In the genomic region with DNA sequence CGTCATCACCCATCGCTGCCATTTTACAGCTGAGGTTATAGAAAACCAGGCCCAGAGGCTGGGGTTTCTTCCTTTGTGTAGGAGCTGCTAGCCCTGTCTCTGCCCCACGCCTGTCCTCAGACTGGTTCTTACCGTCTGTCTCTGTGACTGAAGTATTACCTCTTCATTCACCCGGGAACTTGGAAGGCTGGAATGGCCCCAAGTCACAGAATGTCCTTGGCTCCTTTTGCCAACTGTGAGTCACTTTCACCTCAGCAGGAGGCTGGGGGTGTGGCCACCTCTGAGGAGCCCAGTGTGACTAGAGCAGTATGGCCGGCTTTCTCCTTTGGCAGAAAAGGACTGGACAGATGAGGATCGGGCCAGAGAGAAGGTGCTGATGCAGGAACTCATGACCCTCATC, we compare ENCODE assay signal across 10 mouse cellular contexts. TPM values are rescaled to one million over a fixed set of nuclear protein-coding genes. Genes with fewer than 3 reads are reported as not detected.
A peak's percentile ranks its signal among the peaks of the same experiment; 100 is the strongest.
DNase-seq lines count a peak whose midpoint lies in the region; ATAC-seq lines count a peak whose summit lies in the region.
"Had no signal": no experiment of that assay in that cellular context is flagged by ENCODE, and none has a peak within 500 bp of the region (broad histone marks: within the 10 kb centered on the region; RNA-seq: fewer than 3 reads in every experiment).

No protein-coding gene starts in this region.

- H3K4me2 ChIP-seq in hindbrain, embryonic 13.5 days = no peak overlapping the region
- no peak overlapping the region for H3K4me2 ChIP-seq in hindbrain, embryonic 14.5 days (replicated peaks)
- H3K4me2 ChIP-seq in midbrain, embryonic 15.5 days = no peak overlapping the region
- no peak overlapping the region for H3K4me2 ChIP-seq in forebrain, embryonic 12.5 days
- H3K4me2 ChIP-seq: limb, embryonic 12.5 days had no signal

- H3K4me3 ChIP-seq in hindbrain, embryonic 13.5 days = no peak overlapping the region
- no peak overlapping the region for H3K4me3 ChIP-seq in hindbrain, embryonic 14.5 days (replicated peaks; ENCODE audit: low read length)
- no peak overlapping the region for H3K4me3 ChIP-seq in midbrain, embryonic 15.5 days
- no peak overlapping the region for H3K4me3 ChIP-seq in forebrain, embryonic 12.5 days (replicated peaks)
- H3K4me3 ChIP-seq: limb, embryonic 12.5 days had no signal

- no peaks in the 10 kb centered on the region for H3K9me3 ChIP-seq in hindbrain, embryonic 13.5 days
- H3K9me3 ChIP-seq in hindbrain, embryonic 14.5 days (ENCODE audit: control insufficient read depth, low read length) = 0 out of 2 replicates have a peak, but pooled peaks cover 5% of the 10 kb centered on the region
- no peaks in the 10 kb centered on the region for H3K9me3 ChIP-seq in midbrain, embryonic 15.5 days
- no peaks in the 10 kb centered on the region for H3K9me3 ChIP-seq in forebrain, embryonic 12.5 days

- WGBS in hindbrain, embryonic 13.5 days = 73% methylated on average over 7 of the region's 7 CpGs
- WGBS in hindbrain, embryonic 14.5 days = 69% methylated on average over 7 of the region's 7 CpGs
- 75% methylated on average over 7 of the region's 7 CpGs for WGBS in midbrain, embryonic 15.5 days
- WGBS in forebrain, embryonic 12.5 days = 73% methylated on average over 7 of the region's 7 CpGs

- DNase-seq in hindbrain, embryonic 14.5 days (ENCODE audit: low spot score) = no peak
- DNase-seq in cerebellum, adult 11-12 months = peak; percentile 88
- DNase-seq in heart, postnatal 14 days = peak; percentile 72 to 76
- peak; percentile 66 for DNase-seq in ovary, postnatal 36 days (ENCODE audit: low spot score)
- DNase-seq in layer of hippocampus, adult 8-10 months (ENCODE audit: low spot score in 2 of 2) = no peak

- no peak overlapping the region for H3K27ac ChIP-seq in hindbrain, embryonic 13.5 days
- H3K27ac ChIP-seq in hindbrain, embryonic 14.5 days = no peak overlapping the region
- no peak overlapping the region for H3K27ac ChIP-seq in midbrain, embryonic 15.5 days
- no peak overlapping the region for H3K27ac ChIP-seq in forebrain, embryonic 12.5 days
- H3K27ac ChIP-seq: limb, embryonic 12.5 days had no signal

- H3K9ac ChIP-seq in hindbrain, embryonic 13.5 days = 0 out of 2 replicates have a peak overlapping the region, but pooled peaks have one; percentile 8
- H3K9ac ChIP-seq in hindbrain, embryonic 14.5 days = no peak overlapping the region
- H3K9ac ChIP-seq in midbrain, embryonic 15.5 days = no peak overlapping the region
- H3K9ac ChIP-seq in forebrain, embryonic 12.5 days = no peak overlapping the region
- H3K9ac ChIP-seq: limb, embryonic 12.5 days had no signal

- peaks cover 73% of the 10 kb centered on the region for H3K36me3 ChIP-seq in hindbrain, embryonic 13.5 days
- peaks cover 78% of the 10 kb centered on the region for H3K36me3 ChIP-seq in hindbrain, embryonic 14.5 days (replicated peaks; ENCODE audit: control insufficient read depth, insufficient read depth)
- peaks cover 40% of the 10 kb centered on the region for H3K36me3 ChIP-seq in midbrain, embryonic 15.5 days (replicated peaks)
- H3K36me3 ChIP-seq in forebrain, embryonic 12.5 days (replicated peaks) = peaks cover 69% of the 10 kb centered on the region

- no peaks in the 10 kb centered on the region for H3K4me1 ChIP-seq in hindbrain, embryonic 13.5 days (replicated peaks)
- no peaks in the 10 kb centered on the region for H3K4me1 ChIP-seq in hindbrain, embryonic 14.5 days (replicated peaks; ENCODE audit: control insufficient read depth, insufficient read depth, low read length)
- no peaks in the 10 kb centered on the region for H3K4me1 ChIP-seq in midbrain, embryonic 15.5 days
- H3K4me1 ChIP-seq in forebrain, embryonic 12.5 days = no peaks in the 10 kb centered on the region

- no peaks in the 10 kb centered on the region for H3K27me3 ChIP-seq in hindbrain, embryonic 13.5 days
- no peaks in the 10 kb centered on the region for H3K27me3 ChIP-seq in hindbrain, embryonic 14.5 days (ENCODE audit: control insufficient read depth, insufficient read depth, low read length)
- H3K27me3 ChIP-seq in midbrain, embryonic 15.5 days (replicated peaks) = no peaks in the 10 kb centered on the region
- no peaks in the 10 kb centered on the region for H3K27me3 ChIP-seq in forebrain, embryonic 12.5 days
- H3K27me3 ChIP-seq: CH12.LX; limb, embryonic 12.5 days had no signal

- intact Hi-C loops in heart, postnatal 14 days (cut with DNase I) = no loop called here

- no peak for ATAC-seq in hindbrain, embryonic 13.5 days (ENCODE audit: low FRiP score)
- no peak for ATAC-seq in hindbrain, embryonic 14.5 days (ENCODE audit: low FRiP score)
- no peak for ATAC-seq in midbrain, embryonic 15.5 days (replicated peaks)
- ATAC-seq in forebrain, embryonic 12.5 days (ENCODE audit: low FRiP score) = no peak

RNA-seq across cellular contexts. Expression of gene Polr2f, which starts 9.4 kb away (rescaled TPM):
- polyA plus RNA-seq in hindbrain, embryonic 13.5 days (2015; fragmentation: Nextera tagmentation; extraction: Ambion mirVana) = 263 and 295 TPM in 2 replicates
- 273 and 298 TPM in 2 replicates for polyA plus RNA-seq in hindbrain, embryonic 14.5 days (2014; fragmentation: Nextera tagmentation; extraction: Ambion mirVana)
- total RNA-seq in heart, postnatal 14 days (2021) = 100 to 1,000 TPM; 111 to 116 TPM
- 229 and 243 TPM in 2 replicates for polyA plus RNA-seq in midbrain, embryonic 15.5 days (2015; fragmentation: Nextera tagmentation; extraction: Ambion mirVana)
- total RNA-seq in layer of hippocampus, adult 8-10 months (2022) = 100 to 1,000 TPM in 1 of 4 experiments, 10 to 100 TPM in 3; 78.1 to 105 (median 92.0) TPM
- 368 and 375 TPM in 2 replicates for polyA plus RNA-seq in forebrain, embryonic 12.5 days (2016; fragmentation: Nextera tagmentation; extraction: Ambion mirVana)

RNA-seq across cellular contexts. Expression of gene 1700088E04Rik, which starts 9.6 kb away (rescaled TPM):
- polyA plus RNA-seq in hindbrain, embryonic 13.5 days (2015; fragmentation: Nextera tagmentation; extraction: Ambion mirVana) = 15.3 and 22.1 TPM in 2 replicates
- polyA plus RNA-seq in hindbrain, embryonic 14.5 days (2014; fragmentation: Nextera tagmentation; extraction: Ambion mirVana) = 18.3 and 19.1 TPM in 2 replicates
- 1 to 10 TPM; 1.3 to 2.7 TPM for total RNA-seq in heart, postnatal 14 days (2021)
- 15.1 and 19.1 TPM in 2 replicates for polyA plus RNA-seq in midbrain, embryonic 15.5 days (2015; fragmentation: Nextera tagmentation; extraction: Ambion mirVana)
- total RNA-seq in layer of hippocampus, adult 8-10 months (2022) = 10 to 100 TPM in 3 of 4 experiments, 1 to 10 TPM in 1; 9.4 to 12.9 (median 11.1) TPM
- 9.2 and 12.2 TPM in 2 replicates for polyA plus RNA-seq in forebrain, embryonic 12.5 days (2016; fragmentation: Nextera tagmentation; extraction: Ambion mirVana)

RNA-seq across cellular contexts. Expression of gene Micall1, which starts 22.7 kb away (rescaled TPM):
- 8.7 and 10.3 TPM in 2 replicates for polyA plus RNA-seq in hindbrain, embryonic 13.5 days (2015; fragmentation: Nextera tagmentation; extraction: Ambion mirVana)
- 12.9 and 14.3 TPM in 2 replicates for polyA plus RNA-seq in hindbrain, embryonic 14.5 days (2014; fragmentation: Nextera tagmentation; extraction: Ambion mirVana)
- 10 to 100 TPM; 61.2 to 64.9 TPM for total RNA-seq in heart, postnatal 14 days (2021)
- polyA plus RNA-seq in midbrain, embryonic 15.5 days (2015; fragmentation: Nextera tagmentation; extraction: Ambion mirVana) = 13.9 and 15.8 TPM in 2 replicates
- 10 to 100 TPM; 36.0 to 40.9 (median 38.3) TPM for total RNA-seq in layer of hippocampus, adult 8-10 months (2022)
- polyA plus RNA-seq in forebrain, embryonic 12.5 days (2016; fragmentation: Nextera tagmentation; extraction: Ambion mirVana) = 8.4 and 9.5 TPM in 2 replicates

RNA-seq across cellular contexts. Expression of gene Sox10, which starts 33.6 kb away (rescaled TPM):
- 6.6 and 8.1 TPM in 2 replicates for polyA plus RNA-seq in hindbrain, embryonic 13.5 days (2015; fragmentation: Nextera tagmentation; extraction: Ambion mirVana)
- polyA plus RNA-seq in hindbrain, embryonic 14.5 days (2014; fragmentation: Nextera tagmentation; extraction: Ambion mirVana) = 8.9 and 10.3 TPM in 2 replicates
- 1 to 10 TPM; 1.6 to 1.8 TPM for total RNA-seq in heart, postnatal 14 days (2021)
- 2.9 TPM in 2 replicates for polyA plus RNA-seq in midbrain, embryonic 15.5 days (2015; fragmentation: Nextera tagmentation; extraction: Ambion mirVana)
- total RNA-seq in layer of hippocampus, adult 8-10 months (2022) = 10 to 100 TPM; 34.6 to 40.4 (median 37.8) TPM
- 1.5 and 2.4 TPM in 2 replicates for polyA plus RNA-seq in forebrain, embryonic 12.5 days (2016; fragmentation: Nextera tagmentation; extraction: Ambion mirVana)

RNA-seq across cellular contexts. Expression of gene Eif3l, which starts 56.5 kb away (rescaled TPM):
- 179 and 185 TPM in 2 replicates for polyA plus RNA-seq in hindbrain, embryonic 13.5 days (2015; fragmentation: Nextera tagmentation; extraction: Ambion mirVana)
- polyA plus RNA-seq in hindbrain, embryonic 14.5 days (2014; fragmentation: Nextera tagmentation; extraction: Ambion mirVana) = 170 and 177 TPM in 2 replicates
- total RNA-seq in heart, postnatal 14 days (2021) = 10 to 100 TPM; 73.8 to 81.1 TPM
- polyA plus RNA-seq in midbrain, embryonic 15.5 days (2015; fragmentation: Nextera tagmentation; extraction: Ambion mirVana) = 165 and 167 TPM in 2 replicates
- total RNA-seq in layer of hippocampus, adult 8-10 months (2022) = 10 to 100 TPM; 76.9 to 82.0 (median 77.9) TPM
- polyA plus RNA-seq in forebrain, embryonic 12.5 days (2016; fragmentation: Nextera tagmentation; extraction: Ambion mirVana) = 209 and 216 TPM in 2 replicates

Comparison
In these comparisons a context has a peak if more than half of its experiments do, and no peak if none do; other contexts are left out.
1. DNase-seq: peak in cerebellum, adult 11-12 months (single experiment), heart, postnatal 14 days (2 of 2) and ovary, postnatal 36 days (single experiment); none in hindbrain, embryonic 14.5 days (single experiment) and layer of hippocampus, adult 8-10 months (0 of 2).